Mouse (Mus musculus): Measurements from ENCODE around the gene Galk2.
A peak's percentile ranks its signal among the peaks of the same experiment; 100 is the strongest.

Galk2 gene

DNA sequence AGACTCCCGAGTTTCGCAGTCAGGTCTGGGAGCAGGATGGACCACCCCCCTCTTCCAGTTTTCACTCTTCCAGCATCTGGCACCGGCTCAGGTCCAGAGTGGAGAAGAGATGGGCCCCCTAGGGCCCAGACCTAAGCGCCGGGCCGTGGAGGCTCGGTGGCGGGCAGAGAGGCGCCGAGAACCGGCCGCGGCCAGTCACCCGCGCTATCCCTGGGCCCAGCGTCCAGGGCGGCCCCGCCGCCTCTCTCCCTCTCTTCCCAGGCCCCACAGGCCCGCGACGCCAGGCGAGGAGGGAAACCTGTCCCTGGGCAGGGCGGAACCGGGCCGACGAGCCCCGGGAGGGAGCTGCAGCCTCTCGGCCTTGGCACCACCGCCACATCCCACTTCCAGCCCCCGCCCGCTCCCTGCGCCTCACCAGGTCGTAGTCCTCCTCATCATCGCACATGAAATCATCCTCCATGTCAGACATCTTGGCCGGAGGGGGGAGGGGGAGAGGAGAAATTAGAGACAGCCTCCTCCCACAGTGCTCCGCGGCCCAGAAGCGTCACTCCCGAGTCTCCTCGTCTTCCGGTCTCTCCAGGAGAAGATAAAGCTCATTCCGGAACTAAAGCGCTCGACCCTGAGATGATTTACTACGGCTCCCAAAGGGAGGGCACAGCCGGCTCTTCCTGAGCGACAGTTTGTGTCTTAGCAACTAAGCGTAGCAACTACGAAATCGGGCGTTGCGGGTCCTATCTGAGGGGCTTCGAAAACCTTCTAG lies at the start of gene Galk2, which contains the start of gene Cops2:
TSS of gene Galk2 (plus strand) at position 589 of the 760 bp plus-strand sequence.
TSS of gene Cops2 (minus strand) at position 619 of the 760 bp plus-strand sequence.
- peak; percentile 93 for DNase-seq (ENCODE audit: low read depth)

DNA sequence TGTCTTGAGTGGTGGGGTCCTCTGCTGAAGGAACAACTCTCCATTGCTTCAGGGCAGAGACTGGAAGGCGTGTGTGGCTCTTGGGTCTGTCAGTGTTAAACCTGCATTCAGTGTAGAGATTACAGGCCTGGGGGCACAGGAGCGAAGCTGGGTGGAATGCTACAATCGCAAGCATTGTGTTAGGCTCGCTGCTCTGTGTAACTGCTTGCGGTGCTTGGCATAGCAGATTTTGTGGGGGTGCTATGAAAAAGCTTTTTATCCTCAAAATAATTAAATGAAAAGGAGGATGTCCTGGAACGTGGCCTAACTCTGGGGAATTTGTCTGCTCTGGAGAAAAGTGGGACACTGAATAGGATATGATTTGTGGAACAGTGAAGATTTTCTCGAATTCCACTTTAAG lies 49.4 kb upstream of the Galk2 start:
- DNase-seq (ENCODE audit: low read depth): no peak

DNA sequence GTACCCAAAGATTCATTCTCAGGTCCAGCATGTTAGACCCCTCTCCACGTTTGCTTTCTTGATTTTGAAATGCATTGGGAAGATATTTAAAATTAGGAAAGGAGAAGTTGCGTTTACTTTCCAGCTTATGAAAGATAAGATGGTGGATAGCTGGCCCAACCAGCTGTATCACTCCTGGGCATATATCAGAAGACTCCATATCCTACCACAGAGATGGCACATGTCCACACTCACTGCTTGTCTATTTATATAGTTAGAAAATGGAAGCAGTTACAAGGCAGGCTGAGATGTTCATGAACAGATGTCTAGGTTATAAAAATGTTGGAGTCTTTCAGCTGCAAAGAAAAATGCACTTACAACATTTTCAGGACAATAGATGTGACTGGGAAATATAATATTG lies 47.6 kb upstream of the Galk2 start:
- no peak for DNase-seq (ENCODE audit: low read depth)

DNA sequence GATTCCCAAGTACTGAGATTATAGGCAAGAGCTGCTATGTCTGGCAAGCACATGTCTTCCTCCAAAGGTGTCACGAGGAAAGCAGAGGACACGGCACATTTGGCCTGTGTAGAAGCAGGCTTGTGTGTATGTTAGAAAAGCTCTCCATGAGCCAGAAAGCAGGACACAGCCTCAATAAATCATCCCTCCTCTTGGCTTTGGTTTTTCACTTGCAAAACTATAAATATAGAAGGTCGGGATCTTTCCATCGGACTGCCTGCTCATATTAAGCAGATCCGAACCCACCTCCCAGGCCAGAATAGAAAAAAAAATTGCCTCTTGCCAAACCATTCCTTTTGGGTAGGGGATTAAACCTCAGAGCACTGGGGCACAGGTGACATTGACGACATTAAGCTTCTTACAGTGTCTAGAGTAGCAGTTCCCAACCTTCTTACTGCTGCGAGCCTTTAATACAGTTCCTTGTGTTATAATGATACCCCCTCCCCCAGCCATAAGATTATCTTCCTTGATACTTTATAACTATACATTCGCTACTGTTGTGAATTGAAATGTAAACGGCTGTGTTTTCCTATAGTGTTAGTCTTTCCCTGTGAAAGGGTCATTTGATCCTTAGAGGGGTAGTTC lies 44.8 kb upstream of the Galk2 start:
- DNase-seq (ENCODE audit: low read depth): no peak

DNA sequence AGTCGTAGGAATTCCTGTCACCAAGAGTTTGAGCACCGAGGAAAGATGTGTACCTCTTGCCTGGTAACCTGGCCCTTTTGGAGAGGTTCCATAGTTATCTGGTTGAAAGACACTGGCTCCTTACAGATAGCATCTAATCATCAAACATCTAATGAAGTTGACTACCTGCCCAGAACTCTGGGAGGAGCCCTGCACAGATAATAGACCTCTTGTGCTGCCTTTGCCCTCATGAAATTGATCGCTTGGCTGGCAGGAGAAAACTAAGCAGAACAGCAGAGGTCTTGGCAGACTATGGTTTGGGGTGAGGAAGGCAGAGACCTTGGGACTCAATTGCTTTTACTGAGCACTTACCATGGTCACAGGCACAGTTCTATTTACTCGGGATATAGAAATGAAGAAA lies 38.5 kb upstream of the Galk2 start:
- no peak for DNase-seq (ENCODE audit: low read depth)

DNA sequence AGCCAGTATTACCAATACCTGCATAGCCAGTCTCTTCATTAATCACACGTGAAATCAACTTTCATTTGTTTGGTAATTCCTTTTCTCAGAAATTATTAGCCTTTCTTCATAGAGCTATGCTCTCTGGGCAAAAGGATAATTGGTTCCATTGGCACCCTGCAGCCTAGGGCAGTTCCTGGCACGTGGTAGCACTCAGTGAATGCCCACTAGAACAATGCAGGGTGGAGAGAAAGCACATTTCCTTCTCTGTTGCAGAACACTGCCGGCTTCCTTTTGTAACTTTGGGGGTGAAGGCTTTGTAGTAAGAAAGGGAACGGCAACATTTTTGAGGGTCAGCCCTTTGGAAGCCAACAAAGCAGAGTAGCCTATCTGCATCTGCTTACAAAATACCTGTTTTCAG lies 32.7 kb upstream of the Galk2 start:
- DNase-seq (ENCODE audit: low read depth): no peak

DNA sequence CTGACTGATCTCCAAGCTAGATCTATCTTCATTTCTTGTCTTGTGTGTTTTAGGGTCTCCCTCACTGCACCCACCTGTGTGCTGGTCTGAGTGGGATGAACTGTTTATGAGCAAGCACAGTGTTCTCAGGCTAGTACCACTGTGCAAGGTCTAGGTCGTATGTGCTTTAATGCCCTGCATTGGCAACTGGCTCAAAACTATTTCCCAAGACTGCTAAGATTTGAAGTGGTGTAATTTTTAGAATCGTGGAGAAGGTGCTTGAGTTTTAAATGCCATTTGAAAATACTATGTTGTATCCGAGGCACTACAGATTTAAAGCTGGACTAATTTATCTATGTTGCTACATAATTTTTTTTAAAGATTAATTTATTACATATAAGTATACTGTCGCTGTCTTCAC lies 31.0 kb upstream of the Galk2 start:
- no peak for DNase-seq (ENCODE audit: low read depth)

DNA sequence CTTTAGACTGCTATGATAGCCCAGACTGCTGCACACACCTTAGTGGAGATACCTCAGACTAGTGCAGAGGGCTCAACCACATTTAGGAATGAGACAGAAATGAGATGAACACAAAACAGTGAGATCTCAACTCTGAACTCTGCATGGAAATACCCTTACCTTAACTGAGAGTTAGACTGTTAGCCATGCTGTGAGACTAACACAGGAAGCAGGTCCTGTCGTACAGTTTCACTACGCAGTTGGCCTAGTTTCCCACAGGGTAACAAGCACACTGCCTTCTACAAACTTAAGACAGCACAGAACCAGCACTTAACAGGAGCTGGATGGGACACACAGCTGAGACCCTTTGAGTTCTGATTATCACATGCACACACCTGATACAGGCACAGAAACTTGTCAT lies 29.0 kb upstream of the Galk2 start:
- DNase-seq (ENCODE audit: low read depth): no peak

DNA sequence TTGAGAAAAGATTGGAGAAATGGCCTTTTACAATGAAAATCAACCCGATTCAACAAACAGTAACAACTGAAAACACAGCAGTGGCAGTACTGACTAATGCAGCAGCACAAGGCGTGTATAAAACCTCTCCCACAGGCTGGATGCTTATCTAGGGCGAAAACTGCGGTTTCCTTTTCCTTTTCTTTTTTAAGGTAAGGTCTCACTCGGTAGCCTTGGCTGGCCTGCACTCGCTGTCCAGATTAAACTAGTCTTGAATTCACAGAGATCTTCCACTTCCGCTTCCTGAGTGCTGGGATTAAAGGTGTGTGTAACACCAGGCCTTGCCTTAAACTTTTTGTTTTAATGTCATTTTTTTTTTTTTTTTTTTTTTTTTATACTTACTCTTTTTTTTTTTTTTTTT lies 20.8 kb upstream of the Galk2 start:
- DNase-seq (ENCODE audit: low read depth): no peak

DNA sequence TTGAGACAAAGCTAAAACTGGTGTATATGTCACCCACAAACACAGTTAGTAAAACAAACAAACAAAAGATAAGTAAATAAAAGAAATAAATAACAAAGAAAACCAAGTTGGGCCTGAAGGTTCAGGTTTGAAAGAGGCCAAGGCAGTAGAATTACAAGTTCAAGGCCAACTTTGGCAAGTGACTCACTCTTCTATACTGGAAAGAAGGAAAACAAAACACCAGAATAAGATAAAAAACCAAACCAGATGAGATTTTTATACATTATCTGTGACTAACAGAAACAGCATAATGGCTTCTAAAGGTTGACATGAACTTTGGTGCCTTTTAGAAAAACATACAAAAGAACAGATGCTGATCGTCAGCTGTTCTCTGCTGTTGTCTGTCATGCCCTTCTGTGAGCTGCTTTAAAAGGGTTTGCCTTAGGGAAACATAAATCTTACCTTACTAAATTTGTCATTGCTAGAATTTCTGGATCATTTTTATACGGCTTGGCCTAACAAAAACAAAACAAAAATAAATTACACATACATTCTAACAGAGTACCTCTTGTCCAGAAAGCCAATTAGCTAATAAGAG lies 20.1 kb upstream of the Galk2 start:
- DNase-seq (ENCODE audit: low read depth): no peak

DNA sequence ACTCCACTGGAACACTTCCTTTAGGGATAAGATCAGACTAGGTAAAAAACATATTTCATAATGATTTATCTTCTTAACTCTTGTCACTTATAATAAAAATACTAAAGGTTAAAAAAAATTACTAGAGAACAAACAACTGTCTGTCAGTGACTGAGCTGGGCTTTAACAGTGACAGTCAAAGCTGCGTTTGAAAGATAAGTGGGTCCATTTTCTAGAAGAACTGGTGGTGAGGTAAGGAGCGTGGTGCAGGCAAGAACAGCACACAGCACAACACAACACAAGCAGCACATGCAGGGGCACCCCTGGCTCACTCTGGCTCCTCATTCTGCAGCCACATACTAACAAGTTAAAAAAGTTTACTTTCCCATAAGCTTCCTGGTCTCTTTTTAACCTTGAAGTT lies 7.7 kb upstream of the Galk2 start:
- DNase-seq (ENCODE audit: low read depth): no peak

DNA sequence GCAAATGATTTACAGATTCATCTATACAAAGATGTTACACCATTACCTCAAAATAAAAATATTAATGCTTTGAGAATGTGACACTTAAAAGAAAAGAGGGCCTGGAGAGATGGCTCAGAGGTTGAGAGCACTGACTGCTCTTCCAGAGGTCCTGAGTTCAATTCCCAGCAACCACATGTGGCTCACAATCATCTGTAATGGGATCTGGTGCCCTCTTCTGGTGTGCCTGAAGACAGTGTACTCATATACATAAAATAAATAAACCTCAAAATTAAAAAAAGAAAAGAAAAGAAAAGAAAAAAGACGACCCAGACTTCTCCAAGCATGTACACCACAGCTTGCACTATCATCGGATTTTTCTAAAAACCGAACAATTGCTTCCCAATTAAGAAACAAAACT lies 1.2 kb upstream of the Galk2 start:
- DNase-seq (ENCODE audit: low read depth): no peak

DNA sequence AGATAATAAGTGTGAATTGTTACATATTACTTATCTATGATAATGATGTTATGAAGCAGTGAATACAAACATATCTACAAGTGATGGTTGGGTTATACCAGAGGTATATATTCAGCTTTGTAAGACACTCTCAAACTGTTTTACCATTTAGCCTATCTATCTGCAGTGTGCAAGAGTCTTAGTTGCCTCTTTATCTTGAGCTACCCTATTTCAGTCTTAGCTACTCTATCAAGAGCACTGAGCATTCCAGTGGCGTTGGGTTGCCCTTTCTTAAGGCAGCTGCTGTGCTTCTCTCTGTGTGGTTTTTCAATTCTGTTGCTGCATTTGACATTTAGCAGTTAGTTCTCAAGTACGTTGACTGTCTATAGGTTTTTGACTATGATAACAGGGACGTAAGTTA lies 4.9 kb downstream of the Galk2 start:
- DNase-seq (ENCODE audit: low read depth): no peak

DNA sequence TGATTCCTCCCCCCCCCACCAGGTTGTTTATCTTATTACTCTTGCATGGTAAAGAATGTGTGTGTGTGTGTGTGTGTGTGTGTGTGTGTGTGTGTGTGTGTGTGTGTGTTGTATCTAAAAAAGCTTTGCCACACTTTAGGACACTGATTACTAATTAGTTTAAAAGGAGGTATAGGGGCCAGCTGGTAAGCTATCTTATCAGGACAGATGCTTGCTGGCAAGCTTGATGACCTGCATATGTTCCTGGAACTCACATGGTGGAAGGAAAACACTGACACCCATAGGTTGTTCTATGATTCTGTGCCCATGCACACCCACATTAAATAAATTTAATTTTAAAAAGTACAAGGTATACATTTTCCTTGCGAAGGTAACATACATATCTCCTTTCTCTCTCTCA lies 5.6 kb downstream of the Galk2 start:
- DNase-seq (ENCODE audit: low read depth): no peak

DNA sequence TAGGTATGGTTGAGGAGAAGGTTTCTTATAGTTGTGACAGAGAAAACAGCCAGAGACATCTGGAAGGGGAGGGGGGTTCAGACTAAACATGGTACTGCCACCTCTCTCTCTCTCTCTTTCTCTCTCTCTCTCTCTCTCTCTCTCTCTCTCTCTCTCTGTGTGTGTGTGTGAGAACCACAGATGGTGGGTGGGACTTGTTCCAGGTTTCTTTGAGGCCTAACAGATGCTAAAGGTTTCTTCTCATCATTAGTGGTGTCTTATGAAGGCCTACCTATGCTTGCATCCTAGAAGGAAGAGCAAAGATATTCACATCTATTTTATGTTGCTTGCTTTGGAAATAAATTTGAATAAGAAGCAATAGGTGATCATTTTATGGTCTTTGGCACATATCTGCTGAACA lies 6.7 kb downstream of the Galk2 start:
- DNase-seq (ENCODE audit: low read depth): no peak

DNA sequence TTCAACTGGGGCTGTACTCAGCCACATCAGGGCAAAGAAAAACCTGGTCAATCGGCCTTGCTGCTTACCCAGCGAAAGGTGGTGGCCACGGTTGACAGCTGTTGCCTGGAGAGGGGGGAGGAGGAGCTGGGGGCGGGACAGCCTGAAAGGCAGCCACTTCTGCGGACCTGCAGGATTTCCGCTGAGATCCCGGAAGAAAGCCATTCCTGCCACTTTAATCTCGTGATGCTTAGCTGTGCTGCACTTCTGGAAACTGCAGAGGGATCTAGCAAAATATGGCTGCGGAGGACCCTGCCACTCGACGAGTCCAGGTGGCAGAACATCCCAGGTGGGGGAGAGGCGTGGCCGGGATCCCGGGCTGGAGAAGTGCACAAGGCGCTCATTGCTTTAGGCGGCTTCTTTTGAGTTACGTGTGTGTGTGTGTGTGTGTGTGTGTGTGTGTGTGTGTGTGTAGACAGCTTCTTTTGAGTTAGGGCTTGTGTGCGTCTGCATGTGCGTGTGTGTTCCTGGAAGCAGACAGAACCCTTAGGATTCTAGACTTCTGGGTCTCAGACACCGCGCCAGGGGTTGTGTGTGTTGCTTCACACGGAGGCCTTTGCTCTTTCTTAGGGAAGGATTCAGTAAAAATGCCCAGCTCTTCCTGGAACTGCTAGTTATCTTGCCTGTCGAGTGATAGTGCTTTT lies 7.3 kb downstream of the Galk2 start:
- peak; percentile 49 for DNase-seq (ENCODE audit: low read depth)

DNA sequence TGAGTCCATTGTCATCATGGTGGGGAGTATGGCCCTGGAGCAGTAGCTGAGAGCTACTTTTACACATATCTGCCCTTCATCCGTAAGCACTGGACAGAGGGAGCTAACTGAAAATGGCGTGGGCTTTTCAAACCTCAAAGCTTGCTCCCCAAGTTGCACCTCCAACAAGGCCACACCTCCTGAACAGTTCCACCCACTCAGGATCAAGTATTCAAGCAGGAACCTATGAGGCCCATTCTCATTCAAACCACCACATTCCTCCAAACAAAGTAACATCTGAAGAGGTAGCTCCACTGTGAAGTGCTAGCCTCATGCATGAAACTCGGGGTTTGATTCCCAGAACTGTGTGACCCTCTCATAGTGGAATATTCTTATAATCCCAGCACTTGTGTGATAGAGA lies 9.4 kb downstream of the Galk2 start:
- no peak for DNase-seq (ENCODE audit: low read depth)

DNA sequence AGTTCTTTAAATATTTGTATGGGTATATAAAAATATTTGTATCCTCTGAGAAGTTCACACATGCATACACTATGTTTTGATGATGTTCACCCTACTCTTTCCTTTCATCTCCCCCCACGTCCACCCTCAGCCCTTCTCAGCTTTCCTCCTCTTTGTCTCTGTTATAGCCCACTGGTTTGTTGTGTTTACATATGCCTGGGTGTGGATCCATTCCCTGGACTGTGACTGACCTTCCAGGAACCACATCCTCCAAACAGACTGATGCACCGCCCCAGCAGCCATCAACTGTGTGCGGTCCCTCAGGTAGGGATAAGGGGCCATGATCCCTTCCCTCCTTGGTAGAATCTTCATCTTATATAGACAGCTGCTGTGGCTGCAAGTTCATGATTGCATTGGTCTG lies 11.2 kb downstream of the Galk2 start:
- DNase-seq (ENCODE audit: low read depth): no peak

DNA sequence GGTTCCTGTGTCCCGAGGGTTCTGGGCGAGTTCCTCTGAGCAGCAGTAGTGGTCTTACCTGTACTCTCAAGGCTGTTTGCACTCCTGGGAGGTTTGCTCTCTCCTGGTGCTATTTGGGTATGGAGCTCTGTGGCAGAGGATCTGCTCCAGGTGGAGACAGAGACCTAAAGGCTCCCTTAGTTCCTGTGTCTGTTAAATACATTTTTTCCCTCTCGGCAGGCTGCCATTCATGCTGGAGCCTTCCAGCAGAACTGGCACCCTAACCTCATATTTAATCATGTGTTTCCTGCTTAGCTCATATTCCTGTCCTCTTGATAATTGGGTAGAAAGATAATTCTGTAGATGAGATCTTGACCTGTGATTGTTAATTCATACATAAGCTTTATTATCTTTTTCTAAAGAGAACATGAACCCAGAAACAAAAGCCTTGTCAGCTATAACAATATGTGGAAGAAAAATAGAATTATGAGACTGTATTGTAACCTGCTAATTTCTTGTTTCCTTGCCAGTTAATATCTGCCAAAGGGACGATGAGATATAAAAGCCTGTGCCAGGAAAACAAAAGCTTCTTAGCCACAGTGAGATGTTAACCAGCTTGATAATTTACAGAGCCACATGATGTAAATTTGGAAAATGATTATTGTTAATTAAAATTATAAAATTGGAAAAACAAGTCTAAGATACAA lies 27.1 kb downstream of the Galk2 start:
- DNase-seq (ENCODE audit: low read depth): no peak

DNA sequence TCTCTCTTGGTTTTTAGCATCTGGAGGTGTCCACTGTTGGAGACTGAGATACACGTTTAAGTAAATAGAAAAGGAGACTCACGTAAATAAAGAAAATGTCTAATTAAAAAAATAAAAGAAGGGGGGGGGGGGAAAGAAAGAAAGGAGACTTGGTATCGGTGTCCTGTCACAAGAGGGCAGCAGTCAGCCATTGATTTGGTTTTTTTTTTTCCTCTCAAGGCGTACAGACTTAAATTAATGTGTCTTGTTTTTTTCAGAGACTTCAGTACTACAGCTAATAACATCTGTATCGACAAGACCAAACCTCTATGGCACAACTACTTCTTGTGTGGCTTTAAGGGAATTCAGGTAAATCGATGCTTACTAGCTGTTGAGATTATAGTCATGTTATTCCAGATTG lies 34.2 kb downstream of the Galk2 start:
- peak; percentile 57 for DNase-seq (ENCODE audit: low read depth)

DNA sequence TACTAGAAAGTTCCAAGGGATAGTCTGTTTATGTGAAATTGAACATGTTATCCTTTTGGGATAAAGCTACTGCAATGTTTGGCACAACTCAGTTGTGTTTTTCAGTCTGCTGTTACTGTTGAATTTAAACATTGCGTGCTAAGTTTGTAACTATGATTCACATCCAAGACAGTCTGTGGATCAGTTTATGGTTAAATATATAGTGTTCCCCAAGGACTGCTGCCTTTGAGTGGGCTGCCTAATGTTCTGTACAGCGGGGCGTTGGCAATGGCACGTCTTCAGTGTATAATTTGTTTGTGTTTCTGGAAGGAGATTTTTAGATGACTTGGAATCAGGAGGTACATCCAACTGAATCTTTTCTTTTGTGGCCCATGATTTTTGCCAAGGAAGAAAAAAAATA lies 36.2 kb downstream of the Galk2 start:
- no peak for DNase-seq (ENCODE audit: low read depth)

DNA sequence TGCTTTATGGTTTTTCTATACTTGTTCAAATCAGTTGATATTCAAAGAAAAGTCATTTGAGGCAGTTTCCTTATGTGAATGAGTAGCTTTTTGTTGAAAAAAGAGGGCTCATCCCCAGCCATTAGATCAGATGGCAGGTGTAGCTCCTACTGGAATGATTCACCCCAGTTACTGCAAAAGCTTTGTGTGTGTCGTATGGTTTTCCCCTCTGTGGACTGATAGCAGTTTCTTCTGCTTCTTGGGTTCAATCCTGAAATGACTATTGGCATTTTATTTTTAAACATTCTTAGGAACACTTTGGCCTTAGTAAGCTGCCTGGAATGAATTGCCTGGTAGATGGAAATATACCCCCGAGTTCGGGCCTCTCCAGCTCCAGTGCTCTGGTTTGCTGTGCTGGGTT lies 37.4 kb downstream of the Galk2 start:
- no peak for DNase-seq (ENCODE audit: low read depth)
